ENCODE assay signal across 8 mouse cellular contexts in the genomic region with DNA sequence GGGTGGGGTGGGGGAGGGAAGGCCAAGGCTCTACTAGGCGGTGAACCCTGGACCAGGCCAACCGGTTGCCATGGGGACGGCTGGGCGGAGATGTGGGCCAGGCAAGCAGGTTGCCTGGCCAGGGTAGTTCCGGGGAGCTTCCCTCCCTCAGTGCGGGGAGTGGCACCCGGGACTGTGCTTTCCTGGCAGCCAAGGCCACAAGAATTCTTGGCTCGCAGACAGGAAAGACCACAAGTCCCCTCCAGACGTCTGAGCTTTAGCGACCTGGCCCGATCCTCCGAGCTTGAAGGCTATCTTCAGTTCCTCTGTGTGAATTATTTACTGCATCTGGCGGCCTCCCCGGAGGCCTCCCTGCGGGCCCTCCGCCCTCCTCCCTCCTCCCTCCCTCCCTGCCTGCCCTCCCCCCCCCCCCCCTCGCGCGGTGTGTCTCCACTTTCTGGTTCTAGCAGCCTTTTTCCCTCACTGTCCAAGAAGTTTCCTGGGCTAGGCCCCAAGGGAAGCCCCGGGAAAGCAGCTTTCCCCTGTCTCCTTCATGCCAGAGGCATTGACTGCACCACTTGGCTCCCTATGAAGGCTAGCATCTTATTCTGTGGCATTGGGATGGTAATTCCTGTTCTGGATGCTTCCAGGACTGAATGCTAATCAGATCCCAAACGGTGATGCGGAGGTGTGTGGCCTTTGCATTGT. TPM values are rescaled to one million over a fixed set of nuclear protein-coding genes. Genes with fewer than 3 reads are reported as not detected.
DNase-seq lines count a peak whose midpoint lies in the region; ATAC-seq and TF ChIP-seq lines count a peak whose summit lies in the region.

No protein-coding gene starts in this region.

- H3K4me2 ChIP-seq in hindbrain, embryonic 11.5 days (replicated peaks; ENCODE audit: low read depth, low read length), result peak overlapping the region; percentile 31
- H3K4me2 ChIP-seq in limb, embryonic 11.5 days (ENCODE audit: low read depth, severe bottlenecking), result peak overlapping the region; percentile 35
- H3K4me2 ChIP-seq in midbrain, embryonic 14.5 days (ENCODE audit: low read length), result peak overlapping the region; percentile 39

- TF ChIP-seq CTCF in cerebellum, adult 2 months (IDR thresholded peaks at IDR 0.05; ENCODE audit: borderline replicate concordance, insufficient read depth, low read depth, low read length), result no peak

- H3K4me3 ChIP-seq in cerebellum, adult 2 months (replicated peaks; ENCODE audit: insufficient read depth, low read depth, low read length), result no peak overlapping the region
- H3K4me3 ChIP-seq in hindbrain, embryonic 11.5 days (ENCODE audit: low read depth, low read length), result peak overlapping the region; percentile 14; the same call in 1 of the 2 replicates
- no peak overlapping the region; the same call in 1 of the 2 replicates for H3K4me3 ChIP-seq in limb, embryonic 11.5 days (ENCODE audit: low read depth, low read length)
- H3K4me3 ChIP-seq in midbrain, embryonic 14.5 days (replicated peaks; ENCODE audit: low read depth, low read length), result no peak overlapping the region

- no peaks in the 10 kb centered on the region for H3K36me3 ChIP-seq in hindbrain, embryonic 11.5 days (ENCODE audit: control insufficient read depth, insufficient read depth, low read length)
- H3K36me3 ChIP-seq in limb, embryonic 11.5 days (ENCODE audit: control insufficient read depth, insufficient read depth, low read length), result no peaks in the 10 kb centered on the region
- peaks cover under 1% of the 10 kb centered on the region; the same call in 1 of the 2 replicates for H3K36me3 ChIP-seq in midbrain, embryonic 14.5 days (ENCODE audit: control insufficient read depth, insufficient read depth, low read length)

- 14% methylated on average over 19 of the region's 22 CpGs for whole genome bisulfite sequencing in cerebellum, adult 2 months
- WGBS in hindbrain, embryonic 11.5 days, result 2% methylated on average over 18 of the region's 22 CpGs
- WGBS in limb, embryonic 11.5 days, result 1% methylated on average over 21 of the region's 22 CpGs
- under 1% methylated on average over 20 of the region's 22 CpGs for WGBS in midbrain, embryonic 14.5 days

- no peak for TF ChIP-seq POLR2A in cerebellum, adult 2 months (IDR thresholded peaks at IDR 0.05; ENCODE audit: borderline replicate concordance, insufficient read depth, low read length)

- no peak overlapping the region for H3K9ac ChIP-seq in hindbrain, embryonic 11.5 days (ENCODE audit: low read depth, low read length)
- no peak overlapping the region for H3K9ac ChIP-seq in limb, embryonic 11.5 days (ENCODE audit: low read length)
- no peak overlapping the region; the same call in 1 of the 2 replicates for H3K9ac ChIP-seq in midbrain, embryonic 14.5 days (replicated peaks; ENCODE audit: low read length)

- peak; percentile 43 to 52 for DNase-seq in cerebellum, adult 2 months
- no peak for DNase-seq in cerebellum, adult 8-10 months
- peak; percentile 86 for DNase-seq in adrenal gland, postnatal 10 days
- DNase-seq in gastrocnemius, adult 18-20 months (ENCODE audit: low spot score), result peak; percentile 60
- DNase-seq in hindbrain, embryonic 11.5 days (ENCODE audit: low spot score), result peak; percentile 76
- DNase-seq in limb, embryonic 11.5 days (ENCODE audit: low spot score), result peak; percentile 64
- peak; percentile 77 for DNase-seq in midbrain, embryonic 14.5 days
- peak; percentile 58 for DNase-seq in urinary bladder, postnatal 25 days (ENCODE audit: low spot score)

- ATAC-seq in hindbrain, embryonic 11.5 days (ENCODE audit: low FRiP score), result peak; percentile 82
- ATAC-seq in limb, embryonic 11.5 days (ENCODE audit: insufficient number of reproducible peaks, low FRiP score, low TSS enrichment, low read depth), result 0 out of 2 replicates have a peak, but pooled peaks have one; percentile 51
- peak; percentile 61; the same call in 1 of the 2 replicates for ATAC-seq in midbrain, embryonic 14.5 days (ENCODE audit: low FRiP score, low TSS enrichment)

- H3K9me3 ChIP-seq in hindbrain, embryonic 11.5 days (ENCODE audit: control insufficient read depth, low read length), result no peaks in the 10 kb centered on the region
- no peaks in the 10 kb centered on the region for H3K9me3 ChIP-seq in limb, embryonic 11.5 days (ENCODE audit: control insufficient read depth, low read length)
- no peaks in the 10 kb centered on the region for H3K9me3 ChIP-seq in midbrain, embryonic 14.5 days (ENCODE audit: control insufficient read depth, low read length)

- H3K27ac ChIP-seq in cerebellum, adult 2 months (ENCODE audit: insufficient read depth, low read length), result no peak overlapping the region
- peak overlapping the region; percentile 73 for H3K27ac ChIP-seq in hindbrain, embryonic 11.5 days (ENCODE audit: low read depth, low read length)
- no peak overlapping the region for H3K27ac ChIP-seq in limb, embryonic 11.5 days (replicated peaks; ENCODE audit: low read depth, low read length)
- peak overlapping the region; percentile 82 for H3K27ac ChIP-seq in midbrain, embryonic 14.5 days (replicated peaks; ENCODE audit: low read depth, low read length)

- H3K4me1 ChIP-seq in cerebellum, adult 2 months (ENCODE audit: control insufficient read depth, insufficient read depth, low read length), result peaks cover 17% of the 10 kb centered on the region
- peaks cover 6% of the 10 kb centered on the region; the same call in 1 of the 2 replicates for H3K4me1 ChIP-seq in hindbrain, embryonic 11.5 days (replicated peaks; ENCODE audit: control insufficient read depth, insufficient read depth, low read length)
- H3K4me1 ChIP-seq in limb, embryonic 11.5 days (ENCODE audit: control insufficient read depth, insufficient read depth, low read length), result peaks cover 24% of the 10 kb centered on the region
- H3K4me1 ChIP-seq in midbrain, embryonic 14.5 days (ENCODE audit: control insufficient read depth, insufficient read depth, low read length), result peaks cover 46% of the 10 kb centered on the region

- no peaks in the 10 kb centered on the region for H3K27me3 ChIP-seq in cerebellum, adult 2 months (ENCODE audit: control insufficient read depth, insufficient read depth, low read length)
- peaks cover 5% of the 10 kb centered on the region; the same call in 1 of the 2 replicates for H3K27me3 ChIP-seq in hindbrain, embryonic 11.5 days (ENCODE audit: control insufficient read depth, insufficient read depth, low read length)
- H3K27me3 ChIP-seq in limb, embryonic 11.5 days (ENCODE audit: control insufficient read depth, insufficient read depth, low read length), result peaks cover 5% of the 10 kb centered on the region; the same call in 1 of the 2 replicates
- no peaks in the 10 kb centered on the region for H3K27me3 ChIP-seq in midbrain, embryonic 14.5 days (ENCODE audit: control insufficient read depth, insufficient read depth, low read length)

RNA-seq across cellular contexts. Expression of a gene that starts 10.7 kb away (rescaled TPM):
- polyA plus RNA-seq in cerebellum, adult 2 months (2012; rRNA removed), result 99.0 and 109 TPM in 2 replicates
- total RNA-seq in adrenal gland, postnatal 10 days (2021), result 10 to 100 TPM; 17.3 to 22.9 TPM
- total RNA-seq in gastrocnemius, adult 18-20 months (2021), result 1 to 10 TPM; 3.8 to 7.7 TPM
- 6.0 and 6.4 TPM in 2 replicates for polyA plus RNA-seq in hindbrain, embryonic 11.5 days (2014; fragmentation: Nextera tagmentation; extraction: Ambion mirVana)
- 0.99 and 1.0 TPM in 2 replicates for polyA plus RNA-seq in limb, embryonic 11.5 days (2014; fragmentation: Nextera tagmentation; extraction: Ambion mirVana)
- polyA plus RNA-seq in midbrain, embryonic 14.5 days (2014; fragmentation: Nextera tagmentation; extraction: Ambion mirVana), result 15.4 and 20.5 TPM in 2 replicates

RNA-seq across cellular contexts. Expression of a gene that starts 30.3 kb away (rescaled TPM):
- 40.9 and 45.3 TPM in 2 replicates for polyA plus RNA-seq in cerebellum, adult 2 months (2012; rRNA removed)
- 10 to 100 TPM; 54.7 to 56.9 TPM for total RNA-seq in adrenal gland, postnatal 10 days (2021)
- 10 to 100 TPM; 41.7 to 43.9 TPM for total RNA-seq in gastrocnemius, adult 18-20 months (2021)
- 16.0 and 16.6 TPM in 2 replicates for polyA plus RNA-seq in hindbrain, embryonic 11.5 days (2014; fragmentation: Nextera tagmentation; extraction: Ambion mirVana)
- polyA plus RNA-seq in limb, embryonic 11.5 days (2014; fragmentation: Nextera tagmentation; extraction: Ambion mirVana), result 19.6 and 21.6 TPM in 2 replicates
- 22.8 and 23.8 TPM in 2 replicates for polyA plus RNA-seq in midbrain, embryonic 14.5 days (2014; fragmentation: Nextera tagmentation; extraction: Ambion mirVana)

Comparison
In these comparisons a context has a peak if more than half of its experiments do, and no peak if none do; other contexts are left out.
1. H3K27ac ChIP-seq: peak in hindbrain, embryonic 11.5 days (single experiment) and midbrain, embryonic 14.5 days (single experiment); none in cerebellum, adult 2 months (single experiment) and limb, embryonic 11.5 days (single experiment).
2. Peak in every context shown above with its lines, with median percentiles within 50 percentile points of each other: ATAC-seq and H3K4me2 ChIP-seq.